Mouse (Mus musculus) fat pad, adult 2 months (tissue): ENCODE results near the gene Olfm2.

Source experiments
- DNase-seq: peaks from one replicate; pipeline ENCODE4 v3.0.0-alpha.2; 2011; ENCODE audit warnings: low read depth, low spot score; ENCODE audit errors: extremely low read depth

Olfm2 gene

DNA sequence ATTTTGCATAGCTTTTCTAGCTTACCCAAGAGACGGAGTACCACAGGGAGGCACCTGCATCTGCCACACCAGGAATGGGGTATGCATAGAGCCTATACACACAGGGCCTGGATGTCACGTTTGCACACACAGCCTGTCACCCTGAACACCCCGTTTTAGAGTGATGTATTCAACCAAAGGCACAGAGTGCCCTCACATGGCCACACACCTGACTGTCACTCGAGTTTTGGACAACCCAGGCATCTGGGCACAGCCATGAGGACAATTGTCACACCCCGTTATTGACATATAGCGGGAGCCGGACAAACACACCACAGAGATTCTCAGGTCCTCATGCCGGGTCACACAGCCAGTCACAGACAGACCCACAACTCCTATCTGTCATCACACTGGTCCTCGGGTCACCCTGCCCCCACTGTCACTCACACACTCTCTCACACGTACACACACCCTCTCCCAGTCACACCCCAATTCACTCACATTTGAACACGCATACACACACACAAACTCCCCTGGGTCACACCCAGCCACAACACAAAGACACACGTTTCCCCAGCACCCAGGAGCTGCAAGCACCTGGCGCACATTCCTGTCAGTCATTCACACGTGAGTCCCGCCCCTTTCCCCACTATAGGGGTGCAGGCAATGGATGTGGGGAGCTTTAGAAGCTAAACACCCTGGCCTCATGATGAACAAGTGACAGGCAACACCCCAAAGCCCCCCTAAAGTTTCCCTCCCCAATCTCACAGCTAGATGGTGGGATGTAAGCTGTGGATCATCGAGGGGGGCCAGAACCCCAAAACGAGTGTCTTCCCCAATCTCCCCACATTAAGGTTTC lies 801 bp downstream of the Olfm2 start:
- no peak for DNase-seq

DNA sequence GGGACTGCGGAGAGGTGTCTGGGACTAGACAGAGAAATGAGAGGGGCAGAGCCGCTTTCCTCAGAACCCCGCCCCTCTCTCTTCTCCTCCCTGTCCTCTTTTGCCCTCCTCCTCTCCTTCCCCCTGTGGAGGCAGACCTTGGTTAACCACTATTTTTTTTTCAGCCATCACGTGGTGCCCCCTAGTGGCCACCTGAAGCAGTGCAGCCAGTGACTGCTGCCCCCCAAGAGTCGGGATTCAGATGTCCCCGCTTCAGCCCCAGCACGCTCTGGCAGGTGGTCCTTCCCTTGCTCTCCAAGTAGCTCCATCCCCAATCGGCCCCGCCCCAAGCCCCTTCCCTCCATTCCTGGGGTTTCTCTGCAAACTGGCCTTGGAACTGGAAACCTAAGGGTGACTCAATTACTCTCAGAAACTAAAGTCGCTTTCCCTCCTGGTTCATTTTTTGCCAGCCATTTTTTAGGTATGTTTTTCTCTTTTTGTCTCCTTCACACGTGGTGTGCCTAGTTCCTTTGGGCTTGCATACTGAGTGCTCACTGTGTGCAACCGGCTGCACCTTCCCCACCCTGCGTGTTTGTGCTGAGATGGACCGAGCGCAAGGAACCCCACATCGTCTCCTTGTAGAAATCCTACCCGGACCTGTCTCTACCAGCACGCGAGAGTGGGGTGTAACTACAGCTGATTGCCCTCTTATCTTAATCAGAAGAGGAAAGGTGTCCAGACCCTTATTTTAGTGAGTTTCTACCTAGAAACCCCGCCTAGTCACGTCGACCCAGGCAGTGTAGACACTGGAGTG lies 2.0 kb downstream of the Olfm2 start:
- no peak for DNase-seq

DNA sequence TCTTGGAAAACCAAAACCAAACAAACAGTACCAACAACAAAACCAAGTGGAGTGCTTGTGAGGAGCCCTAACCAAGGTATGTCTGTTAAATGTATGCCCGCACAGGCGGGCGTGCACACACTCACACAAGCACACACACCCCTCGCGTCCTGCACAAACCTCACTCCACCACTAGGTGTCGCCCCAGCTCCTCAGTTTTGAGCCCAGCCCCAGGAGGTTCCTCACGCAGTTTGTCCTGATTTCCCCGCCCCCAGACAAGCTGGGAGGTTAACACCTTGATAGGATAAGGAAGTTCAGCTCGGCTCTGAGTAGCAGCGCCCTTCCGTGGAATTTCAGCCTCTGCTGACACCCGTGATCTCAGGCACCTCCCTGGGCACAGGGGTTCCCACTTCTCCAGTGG lies 5.7 kb downstream of the Olfm2 start:
- peak; percentile 7 for DNase-seq

DNA sequence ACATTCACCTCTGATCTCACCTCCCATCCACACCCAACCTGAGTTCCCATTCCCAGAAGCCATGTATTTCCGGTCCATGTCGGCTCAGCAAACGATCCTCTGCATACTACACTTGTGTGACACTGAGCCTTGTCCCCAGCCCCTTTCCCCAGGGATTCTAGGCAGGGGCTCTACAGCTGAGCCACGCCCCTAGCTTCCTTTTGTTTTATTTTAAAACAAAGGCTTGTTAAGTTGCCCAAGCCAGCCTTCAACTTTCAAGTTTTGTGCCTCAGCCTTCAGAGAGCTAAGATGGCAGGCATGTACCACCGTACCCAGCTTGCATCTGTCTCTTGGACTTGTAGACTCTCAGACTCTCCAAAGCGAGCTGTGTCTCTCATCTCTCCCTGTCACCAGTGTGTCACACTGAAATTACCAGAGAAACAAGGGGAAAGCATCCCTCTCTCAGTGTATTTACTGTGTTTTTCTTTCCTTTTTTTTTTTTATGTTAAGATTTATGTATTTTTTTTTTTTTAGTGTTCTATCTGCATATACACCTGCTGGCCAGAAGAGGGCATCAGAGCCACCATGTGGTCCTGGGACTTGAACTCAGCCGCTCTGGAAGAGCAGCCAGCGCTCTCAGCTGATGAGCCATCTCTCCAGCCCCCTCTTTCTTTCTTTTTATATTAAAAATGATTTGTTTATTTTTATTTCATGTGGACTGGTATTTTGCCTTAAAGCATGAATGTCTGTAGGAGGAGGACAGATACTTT lies 7.7 kb downstream of the Olfm2 start:
- no peak for DNase-seq

DNA sequence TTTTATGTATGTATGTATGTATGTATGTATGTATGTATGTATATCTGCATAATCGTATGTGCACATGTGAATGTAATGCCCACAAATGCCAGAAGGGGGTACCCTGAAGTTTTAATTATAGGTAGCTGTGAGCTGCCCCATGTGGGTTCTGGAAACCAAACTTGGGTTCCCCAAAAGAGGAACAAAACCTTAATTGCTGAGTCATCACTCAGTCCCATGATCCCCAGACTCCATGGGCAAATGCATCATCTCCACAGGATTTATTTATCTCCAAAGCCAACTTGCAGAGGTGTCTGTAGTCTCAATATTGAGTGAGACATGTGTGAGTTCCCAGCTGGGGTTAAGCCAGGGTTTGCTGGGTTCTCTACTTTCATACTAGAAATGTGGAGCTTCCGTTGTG lies 8.9 kb downstream of the Olfm2 start:
- no peak for DNase-seq

DNA sequence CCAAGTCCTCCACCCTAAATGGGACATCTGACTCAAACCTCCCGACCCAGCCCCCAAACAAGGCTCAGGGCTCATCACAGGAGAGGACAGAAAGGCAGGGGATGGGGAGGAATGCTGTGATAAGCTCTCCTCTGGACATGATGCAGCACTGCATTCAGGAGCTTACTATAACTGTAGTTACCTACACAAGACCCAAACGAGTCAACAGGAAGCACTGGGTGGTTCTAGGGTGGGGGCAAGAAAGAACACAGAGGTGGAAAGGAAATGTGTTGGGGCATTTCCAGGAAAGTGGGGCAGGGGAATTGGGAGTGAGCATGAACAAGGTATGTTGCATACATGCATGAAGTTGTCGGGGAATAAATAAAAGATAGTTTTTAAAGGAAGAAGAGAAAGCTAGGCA lies 11.5 kb downstream of the Olfm2 start:
- no peak for DNase-seq

DNA sequence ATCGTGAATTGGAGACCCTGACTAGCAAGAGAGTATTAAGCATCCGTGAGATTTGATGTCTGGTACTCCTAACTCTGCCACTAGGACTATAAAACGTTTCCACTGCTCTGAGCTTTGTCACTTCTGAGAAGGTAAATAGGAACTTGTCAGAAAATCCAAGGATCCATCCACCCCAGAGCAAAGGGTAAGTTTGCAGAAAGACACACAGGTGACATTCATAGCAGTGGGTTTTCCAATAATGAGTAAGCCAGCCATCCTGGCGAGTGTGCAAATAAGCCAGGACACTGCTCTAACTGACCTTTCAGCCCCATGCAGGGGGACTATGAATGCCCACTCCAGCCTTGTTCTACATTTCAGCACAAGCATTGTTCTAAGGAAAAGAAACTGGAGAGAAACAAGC lies 14.4 kb downstream of the Olfm2 start:
- no peak for DNase-seq

DNA sequence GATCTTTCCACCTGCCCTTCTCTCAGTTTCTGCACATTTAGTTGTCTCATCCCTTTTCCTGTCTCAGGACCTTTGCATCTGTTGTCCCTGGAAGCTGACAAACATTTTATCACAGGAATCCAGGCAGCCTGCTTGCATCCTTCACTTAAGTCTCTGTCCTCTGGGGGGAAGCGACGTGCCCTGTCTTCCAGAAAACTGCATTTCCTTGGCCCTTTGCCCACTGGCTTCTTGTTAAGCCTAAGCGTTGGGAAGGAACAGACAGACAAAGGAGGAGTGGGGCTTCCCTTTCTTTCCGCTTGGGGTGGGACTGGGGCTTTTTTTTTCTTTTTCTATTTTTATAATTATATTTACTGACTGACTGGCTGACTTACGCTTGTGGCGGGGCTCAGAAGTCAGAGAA lies 16.7 kb downstream of the Olfm2 start:
- no peak for DNase-seq

DNA sequence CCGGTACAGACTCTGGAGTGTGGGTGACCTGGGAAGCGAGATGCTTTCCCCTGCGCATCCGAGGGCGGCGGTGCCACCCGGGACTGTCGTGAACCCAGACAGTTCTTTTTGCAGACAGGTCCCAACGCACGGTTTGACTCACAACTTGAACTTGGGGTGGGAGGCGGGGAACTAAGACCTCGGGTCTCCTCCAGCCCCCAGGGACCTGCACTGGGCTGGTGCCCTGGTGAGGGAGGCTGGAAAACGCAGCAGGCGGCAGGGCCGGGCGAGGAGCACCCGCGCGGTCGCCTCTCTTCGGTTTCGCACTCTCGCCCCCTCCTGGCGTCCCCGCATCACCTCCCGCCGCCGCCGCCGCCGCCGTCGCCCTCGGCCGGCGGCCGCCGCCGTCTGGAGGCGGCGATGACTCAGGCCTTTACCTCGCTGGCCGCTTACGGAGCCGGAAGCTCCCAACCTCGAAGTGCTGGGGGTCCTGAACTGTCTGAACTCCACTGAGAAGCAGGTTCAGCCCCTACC lies 18.5 kb downstream of the Olfm2 start:
- DNase-seq: no peak

DNA sequence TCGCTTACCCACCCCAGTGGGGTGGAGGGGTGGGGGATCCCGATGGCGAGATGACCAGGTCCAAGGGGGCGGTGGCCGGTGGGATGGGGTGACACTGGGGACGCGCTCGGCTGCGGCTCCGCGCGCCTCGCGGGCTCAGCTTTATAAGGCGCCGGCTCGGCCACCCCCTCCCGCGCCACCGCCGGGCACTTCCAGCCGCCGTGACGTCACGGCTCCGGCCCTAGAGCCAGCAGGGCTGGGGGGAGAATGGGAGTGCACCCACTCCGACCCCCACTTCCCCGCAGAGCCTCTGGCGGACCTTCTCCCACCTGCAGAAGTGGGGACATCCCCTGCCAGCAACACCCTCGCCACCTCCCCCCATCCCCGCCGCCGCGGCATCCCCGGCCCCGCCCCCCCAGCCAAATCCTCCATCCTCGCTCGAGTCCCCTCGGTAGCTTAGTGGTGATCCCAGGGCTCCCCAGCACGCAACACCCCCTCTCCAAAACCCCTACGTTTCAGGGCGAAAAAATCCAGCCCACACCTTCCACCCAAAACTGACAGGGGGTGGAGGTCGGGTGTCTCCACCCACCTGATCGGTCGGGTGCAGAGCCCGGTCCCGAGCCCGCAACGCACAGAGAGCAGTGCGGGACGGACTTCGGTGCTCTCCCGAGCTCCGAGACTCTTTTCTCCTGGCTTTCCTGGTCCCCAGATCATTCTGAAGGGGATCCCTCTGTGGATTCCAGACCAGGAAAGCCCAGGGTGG lies 19.1 kb downstream of the Olfm2 start:
- DNase-seq: no peak

DNA sequence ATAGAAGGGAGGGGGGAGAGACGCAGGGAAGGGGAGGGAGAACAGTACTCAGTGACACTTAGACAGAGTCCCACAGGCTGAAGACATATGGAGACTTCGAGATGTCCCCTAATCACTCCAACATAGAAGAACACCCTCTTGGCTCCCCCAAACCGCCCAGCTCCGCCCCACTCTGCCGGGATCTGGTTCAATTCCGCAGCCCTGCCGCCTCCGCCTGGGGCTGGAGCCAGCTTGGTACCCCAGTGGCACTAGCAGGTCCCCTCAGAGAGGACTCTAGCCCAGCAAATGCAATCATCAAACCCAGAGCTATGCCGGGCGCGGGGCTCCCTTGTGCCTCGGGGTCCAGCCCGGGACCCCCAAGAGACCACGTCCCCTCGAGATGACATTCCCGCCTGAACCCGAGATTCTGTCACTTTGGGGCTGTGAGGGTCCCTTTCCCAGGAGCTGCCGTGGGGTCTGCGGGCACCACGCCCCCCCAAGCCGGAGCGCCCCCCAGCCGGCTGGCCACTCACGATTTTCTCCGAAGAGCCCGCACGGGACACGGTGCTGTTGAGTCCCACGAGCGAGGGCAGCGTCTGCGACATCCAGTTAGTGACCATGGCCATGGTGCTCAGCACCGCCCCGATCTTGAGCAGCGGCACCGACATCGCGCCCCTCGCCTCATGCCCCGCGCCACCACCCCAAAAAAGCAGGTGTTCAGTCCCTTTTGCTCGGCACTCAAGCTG lies 19.9 kb downstream of the Olfm2 start:
- no peak for DNase-seq

DNA sequence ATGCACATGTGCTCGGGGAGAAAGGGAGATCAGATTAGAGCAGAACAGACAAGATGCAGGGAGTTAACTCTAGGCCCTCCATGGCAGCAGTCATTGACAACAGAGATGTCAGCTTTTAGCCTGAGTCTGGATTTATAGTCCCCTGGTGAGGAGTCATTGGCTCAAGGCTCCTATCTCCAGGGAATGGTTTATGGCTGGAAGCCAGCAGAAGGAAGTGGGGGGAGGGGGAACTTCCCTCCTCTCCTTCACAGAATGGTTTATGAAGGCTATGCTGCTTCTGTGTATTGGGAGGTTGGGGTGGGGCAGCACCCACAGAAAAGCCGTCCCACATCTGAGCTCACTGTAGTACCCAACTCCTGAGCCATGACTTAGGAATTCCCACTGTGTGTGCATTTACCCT lies 24.6 kb downstream of the Olfm2 start:
- no peak for DNase-seq

DNA sequence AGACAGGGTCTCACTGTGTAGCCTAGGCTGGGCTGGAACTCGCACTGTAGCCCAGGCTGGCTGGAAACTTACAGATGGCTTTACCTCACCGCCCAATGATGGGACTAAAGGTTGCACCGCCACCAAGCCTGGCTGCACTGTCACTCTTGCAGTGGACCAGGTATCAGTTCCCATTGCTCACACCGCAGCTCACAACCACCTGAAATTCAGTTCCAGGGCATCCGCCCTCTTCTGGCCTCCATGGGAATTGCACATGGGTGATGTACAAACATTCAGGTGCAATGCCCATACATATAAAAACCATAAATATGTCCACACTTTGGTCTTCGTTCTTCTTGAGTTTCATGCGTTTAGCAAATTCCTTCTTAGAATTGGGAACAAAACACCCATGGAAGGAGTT lies 30.8 kb downstream of the Olfm2 start:
- DNase-seq: no peak

DNA sequence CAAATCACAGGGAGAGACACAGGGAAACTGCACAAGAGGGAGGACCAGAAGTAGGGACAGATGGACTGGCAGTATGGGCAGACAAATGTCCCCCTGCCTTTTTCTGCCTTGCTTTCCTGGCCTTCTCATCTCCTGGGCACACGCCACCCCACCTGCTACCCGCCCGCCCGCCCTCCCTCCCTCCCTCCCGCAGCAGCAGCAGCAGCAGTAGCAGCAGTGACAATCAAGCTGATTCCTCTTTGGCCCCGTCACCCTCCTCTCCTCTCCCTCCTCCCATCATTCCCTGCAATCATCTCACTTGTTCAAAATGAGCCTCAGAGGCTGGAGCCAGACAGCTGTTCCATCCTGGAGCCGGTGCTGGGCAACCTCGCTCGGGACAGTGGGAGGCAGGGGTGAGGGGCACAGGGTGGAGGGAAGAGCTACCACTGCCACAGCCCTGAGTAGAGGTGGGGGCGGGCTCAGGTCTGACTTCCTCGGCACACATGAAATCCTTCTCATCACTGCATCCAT lies 32.6 kb downstream of the Olfm2 start:
- no peak for DNase-seq

DNA sequence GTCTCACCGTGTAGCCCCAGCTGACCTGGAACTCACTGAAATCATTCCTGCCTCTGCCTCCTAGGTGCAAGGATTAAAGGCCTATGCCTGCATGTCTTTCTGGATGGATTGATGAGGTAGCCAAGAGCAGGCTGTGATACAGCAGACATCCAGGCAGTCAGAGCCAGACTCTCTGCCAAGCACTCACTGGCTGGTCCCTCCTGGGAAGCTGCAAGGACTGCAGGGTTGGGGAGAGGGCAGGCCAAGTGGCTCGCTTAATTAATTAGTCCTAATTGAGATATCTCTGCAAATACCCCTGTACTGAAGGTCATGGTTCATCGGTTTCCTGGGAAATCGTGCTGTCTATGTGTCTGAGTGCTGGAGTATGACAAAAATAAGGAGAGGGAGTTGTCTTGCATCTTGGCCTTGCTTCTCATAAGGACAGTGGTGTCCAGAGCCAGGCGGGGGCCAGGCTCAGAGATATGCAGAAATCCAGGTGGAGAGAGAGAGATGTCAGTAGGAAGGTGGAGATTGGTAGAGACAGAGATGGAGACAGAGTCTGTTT lies 33.1 kb downstream of the Olfm2 start:
- DNase-seq: no peak

DNA sequence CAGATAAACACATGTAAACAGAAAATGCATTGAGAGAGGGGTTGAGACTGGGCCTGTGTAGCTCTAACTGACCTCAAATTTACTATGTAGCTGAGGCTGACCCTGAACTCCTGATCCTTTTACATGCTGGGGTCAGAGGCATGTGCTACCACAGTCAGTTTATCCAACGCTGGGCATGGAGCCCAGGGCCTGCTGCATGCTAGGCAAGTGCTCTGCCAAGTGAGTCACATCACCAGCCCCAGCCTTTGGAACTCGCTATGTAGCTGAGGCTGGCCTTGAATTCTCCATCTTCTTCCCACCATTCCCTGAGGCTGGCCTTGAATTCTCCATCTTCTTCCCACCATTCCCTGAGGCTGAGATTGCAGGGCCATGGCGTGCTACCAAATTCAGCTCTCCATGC lies 35.7 kb downstream of the Olfm2 start:
- DNase-seq: no peak

DNA sequence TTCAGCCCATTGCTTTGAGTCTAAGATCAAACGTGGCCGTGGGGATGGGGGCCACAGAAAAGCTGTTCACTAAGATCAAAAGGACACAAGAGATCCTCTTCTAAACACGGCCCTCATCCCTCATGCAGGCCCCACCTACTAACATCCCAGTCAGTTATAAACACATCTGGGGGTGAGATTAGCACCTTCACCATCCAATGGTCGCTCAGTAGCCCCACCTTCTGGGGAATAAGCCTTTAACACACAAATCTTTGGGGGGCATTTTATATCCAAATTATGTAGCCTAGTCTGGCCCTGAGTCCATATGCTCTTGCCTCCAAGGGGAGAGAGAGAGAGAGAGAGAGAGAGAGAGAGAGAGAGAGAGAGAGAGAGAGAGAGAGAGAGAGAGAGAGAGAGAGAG lies 40.2 kb downstream of the Olfm2 start:
- DNase-seq: no peak

DNA sequence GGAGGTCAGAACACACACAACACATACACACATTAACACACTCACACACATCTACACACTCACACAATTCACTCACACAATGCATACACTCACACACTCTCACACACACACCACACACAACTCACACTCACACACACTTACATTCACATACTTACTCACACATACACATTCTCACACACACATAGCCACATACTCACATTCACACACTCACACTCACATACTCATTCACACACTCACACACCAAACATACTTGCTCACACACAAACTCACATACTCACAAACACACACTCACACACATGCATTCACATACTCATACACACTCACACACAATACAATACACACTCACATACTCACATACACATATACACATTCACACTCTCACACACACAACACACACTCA lies 40.7 kb downstream of the Olfm2 start:
- no peak for DNase-seq

DNA sequence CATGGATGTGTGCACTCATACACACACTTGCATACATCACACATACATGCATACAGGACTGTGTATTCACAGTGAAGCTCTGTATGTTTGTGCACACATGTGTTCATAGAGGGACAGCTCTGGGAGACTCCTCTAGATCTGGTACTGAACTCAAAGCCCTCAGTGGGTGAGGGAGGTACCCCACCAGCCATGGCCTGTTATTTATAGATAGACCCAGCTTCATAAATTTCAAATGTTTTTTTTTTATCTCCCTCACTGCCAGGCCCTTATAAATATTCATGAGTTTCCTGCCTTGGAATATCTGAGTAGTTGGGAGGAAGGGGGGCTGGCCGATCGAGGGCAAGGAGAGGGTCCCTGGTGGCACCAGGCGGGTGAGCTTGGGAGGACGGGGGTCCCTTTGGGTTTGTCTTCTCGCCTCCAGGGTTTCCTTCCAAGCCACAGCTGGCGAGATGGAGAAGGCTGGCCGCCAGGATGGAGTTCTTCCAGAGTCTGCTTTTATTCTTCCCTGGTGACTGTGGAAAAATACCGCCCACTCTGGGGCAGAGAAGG lies 42.2 kb downstream of the Olfm2 start:
- no peak for DNase-seq
